Mouse (Mus musculus) myocyte (in vitro differentiated cells): ENCODE measurements at regions not wholly inside any gene's neighbourhood (a gene's known extent, or its start where the extent isn't known, plus 50 kb on each side); places are given as distances from the start of the nearest gene placed in this dataset.

ENCODE experiments used
- H3K27me3 ChIP-seq: one replicate; pipeline ENCODE4 v1.6.1; 2011; ENCODE audit not compliant: control insufficient read depth, insufficient read depth, insufficient read length
- H3K36me3 ChIP-seq: one replicate; pipeline ENCODE4 v1.6.1; 2011; ENCODE audit not compliant: control insufficient read depth, insufficient read depth
- H3K4me2 ChIP-seq: one replicate; pipeline ENCODE4 v1.6.1; 2011; ENCODE audit warnings: low read depth, control low read depth
- H3K4me3 ChIP-seq: one replicate; pipeline ENCODE4 v1.5.1; 2011; ENCODE audit warnings: mild to moderate bottlenecking, control low read depth, moderate library complexity
- H3K79me2 ChIP-seq: one replicate; pipeline ENCODE4 v1.6.1; 2011; ENCODE audit not compliant: control insufficient read depth, insufficient read depth
- H3ac ChIP-seq: one replicate; pipeline ENCODE4 v1.6.1; 2011; ENCODE audit not compliant: control insufficient read depth, insufficient read length
- CEBPB ChIP-seq: IDR thresholded peaks from 2 replicates; pipeline ENCODE4 v1.6.1; 2011; ENCODE audit warnings: mild to moderate bottlenecking, moderate library complexity; ENCODE audit not compliant: poor library complexity, insufficient read depth, severe bottlenecking
- E2F4 ChIP-seq: IDR thresholded peaks from one replicate; pipeline ENCODE4 v1.6.1; 2011; ENCODE audit warnings: mild to moderate bottlenecking, control low read depth, moderate library complexity; ENCODE audit not compliant: insufficient read depth
- MAX ChIP-seq: IDR thresholded peaks from one replicate; pipeline ENCODE4 v1.6.1; 2011; ENCODE audit warnings: low read depth, mild to moderate bottlenecking, control low read depth
- MYOD1 ChIP-seq, 3 experiments: IDR thresholded peaks; one replicate each; pipeline ENCODE4 v1.6.1; 2011; ENCODE audit warnings: control low read depth in 2 of 3, low read depth in 2 of 3, mild to moderate bottlenecking in 2 of 3, moderate library complexity in 1 of 3; ENCODE audit not compliant: insufficient read length in 2 of 3, control insufficient read depth in 1 of 3
- MYOG ChIP-seq, 3 experiments: IDR thresholded peaks; one replicate each; pipeline ENCODE4 v1.6.1; 2011; ENCODE audit warnings: control low read depth in 2 of 3, low read depth in 2 of 3, mild to moderate bottlenecking in 2 of 3; ENCODE audit not compliant: insufficient read length in 2 of 3, control insufficient read depth in 1 of 3, insufficient read depth in 1 of 3
- POLR2A ChIP-seq: IDR thresholded peaks from one replicate; pipeline ENCODE4 v1.6.1; 2011; ENCODE audit warnings: low read depth, mild to moderate bottlenecking, control low read depth, moderate library complexity; ENCODE audit not compliant: insufficient read length
- POLR2AphosphoS2 ChIP-seq: IDR thresholded peaks from one replicate; pipeline ENCODE4 v1.6.1; 2011; ENCODE audit warnings: low read depth, control low read depth; ENCODE audit not compliant: insufficient read length
- REST ChIP-seq: IDR thresholded peaks from one replicate; pipeline ENCODE4 v1.6.1; 2011; ENCODE audit warnings: mild to moderate bottlenecking, control low read depth, moderate library complexity; ENCODE audit not compliant: insufficient read depth, insufficient read length
- SRF ChIP-seq: IDR thresholded peaks from one replicate; pipeline ENCODE4 v1.6.1; 2011; ENCODE audit warnings: low read depth; ENCODE audit not compliant: control insufficient read depth, insufficient read length
- TCF12 ChIP-seq: IDR thresholded peaks from one replicate; pipeline ENCODE4 v1.6.1; 2011; ENCODE audit warnings: mild to moderate bottlenecking, control low read depth; ENCODE audit not compliant: poor library complexity, insufficient read depth, severe bottlenecking
- TCF3 ChIP-seq: IDR thresholded peaks from one replicate; pipeline ENCODE4 v1.6.1; 2011; ENCODE audit warnings: low read depth, control low read depth; ENCODE audit not compliant: insufficient read length
- USF1 ChIP-seq: IDR thresholded peaks from one replicate; pipeline ENCODE4 v1.6.1; 2011; ENCODE audit warnings: low read depth, mild to moderate bottlenecking, control low read depth, moderate library complexity

DNA sequence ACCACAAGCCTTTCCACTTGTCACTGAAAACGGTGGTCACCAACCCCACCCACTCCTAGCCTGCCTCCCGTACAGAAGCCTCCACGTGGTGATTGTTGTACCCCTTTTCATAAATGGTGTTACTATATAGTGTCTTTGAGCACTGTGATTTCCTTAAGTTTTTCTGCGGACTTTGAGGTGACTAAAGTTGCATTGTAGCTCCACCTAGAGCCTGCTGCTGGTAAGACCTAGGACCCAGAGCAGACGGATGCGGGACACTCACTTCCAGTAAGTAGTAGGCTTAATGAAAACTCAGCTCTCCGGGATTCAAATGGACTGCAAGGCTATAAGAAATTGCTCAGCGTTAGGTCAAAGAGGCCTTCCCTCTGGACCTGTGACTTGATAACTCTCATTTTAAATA lies 166.7 kb downstream of the Sptssa start:
- Histone ChIP-seq H3K36me3 (no peaks in the 10 kb centered on the region), H3K4me2 (no peak overlapping the region), H3K79me2 (no peaks in the 10 kb centered on the region), H3K4me3 (no peak overlapping the region), H3K27me3 (no peaks in the 10 kb centered on the region), H3ac (no peak overlapping the region)
- TF ChIP-seq POLR2AphosphoS2, result no peak
- TF ChIP-seq POLR2A, result no peak
- TF ChIP-seq USF1, result no peak
- no peak for TF ChIP-seq TCF12
- no peak for TF ChIP-seq MYOD1 (IDR thresholded peaks at IDR 0.05; ENCODE audit: control insufficient read depth in 1 of 3, insufficient read length in 2 of 3, low read depth in 2 of 3)
- no peak for TF ChIP-seq MAX
- TF ChIP-seq TCF3, result no peak
- TF ChIP-seq CEBPB, result no peak
- no peak for TF ChIP-seq REST

DNA sequence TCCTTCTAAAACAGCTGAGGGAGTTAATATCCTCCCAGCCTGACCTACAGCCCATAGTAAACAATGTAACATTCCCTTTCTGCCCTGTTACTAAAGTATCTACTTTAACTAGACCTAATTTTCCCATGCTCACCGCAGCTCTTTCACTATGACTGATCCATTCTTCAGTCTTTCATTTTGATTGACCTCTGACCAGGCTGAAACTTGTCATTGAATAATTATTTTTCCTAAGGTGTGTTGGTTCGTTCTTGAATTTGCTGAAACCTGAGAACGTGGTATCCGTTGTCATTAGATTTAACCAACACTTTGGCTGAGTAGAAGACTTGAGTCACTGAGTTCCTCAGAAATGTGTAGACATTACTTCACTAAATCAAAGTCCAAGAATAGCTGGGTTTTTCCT lies 168.7 kb downstream of the Sptssa start:
- H3K27me3 ChIP-seq, result no peaks in the 10 kb centered on the region
- no peak overlapping the region for H3ac ChIP-seq
- no peak overlapping the region for H3K4me2 ChIP-seq
- no peaks in the 10 kb centered on the region for H3K79me2 ChIP-seq
- H3K4me3 ChIP-seq, result no peak overlapping the region
- TF ChIP-seq MYOG (IDR thresholded peaks at IDR 0.05; ENCODE audit: control insufficient read depth in 1 of 3, insufficient read depth in 1 of 3, insufficient read length in 2 of 3, low read depth in 2 of 3) (no peak), POLR2AphosphoS2 (no peak), E2F4 (no peak), USF1 (no peak), MYOD1 (IDR thresholded peaks at IDR 0.05; ENCODE audit: control insufficient read depth in 1 of 3, insufficient read length in 2 of 3, low read depth in 2 of 3) (no peak), REST (no peak), POLR2A (no peak), MAX (no peak), TCF12 (no peak), SRF (no peak), TCF3 (no peak), CEBPB (no peak)
- no peaks in the 10 kb centered on the region for H3K36me3 ChIP-seq

DNA sequence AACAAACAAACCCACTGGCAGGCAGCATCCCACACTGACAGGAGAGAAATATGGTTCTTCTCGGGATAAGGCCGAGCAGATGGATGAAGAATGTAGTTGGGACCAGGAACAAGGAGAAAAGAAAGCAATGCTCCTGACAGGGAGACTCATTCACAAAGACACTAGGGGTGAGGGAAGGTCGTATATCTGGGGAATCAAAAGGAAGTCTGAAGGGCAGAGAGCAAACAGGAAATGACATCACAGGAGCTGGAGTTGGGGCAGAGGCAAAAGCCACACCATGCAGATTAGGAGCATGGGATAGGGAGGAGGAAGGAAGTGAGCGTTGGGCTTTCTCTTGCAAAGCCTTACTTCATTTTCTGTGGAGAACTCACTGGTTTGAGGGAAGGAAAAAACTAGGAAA lies 174.4 kb downstream of the Sptssa start:
- no peaks in the 10 kb centered on the region for H3K27me3 ChIP-seq
- no peak overlapping the region for H3ac ChIP-seq
- no peak for TF ChIP-seq POLR2AphosphoS2
- no peaks in the 10 kb centered on the region for H3K79me2 ChIP-seq
- H3K4me2 ChIP-seq, result no peak overlapping the region
- no peaks in the 10 kb centered on the region for H3K36me3 ChIP-seq
- no peak overlapping the region for H3K4me3 ChIP-seq

DNA sequence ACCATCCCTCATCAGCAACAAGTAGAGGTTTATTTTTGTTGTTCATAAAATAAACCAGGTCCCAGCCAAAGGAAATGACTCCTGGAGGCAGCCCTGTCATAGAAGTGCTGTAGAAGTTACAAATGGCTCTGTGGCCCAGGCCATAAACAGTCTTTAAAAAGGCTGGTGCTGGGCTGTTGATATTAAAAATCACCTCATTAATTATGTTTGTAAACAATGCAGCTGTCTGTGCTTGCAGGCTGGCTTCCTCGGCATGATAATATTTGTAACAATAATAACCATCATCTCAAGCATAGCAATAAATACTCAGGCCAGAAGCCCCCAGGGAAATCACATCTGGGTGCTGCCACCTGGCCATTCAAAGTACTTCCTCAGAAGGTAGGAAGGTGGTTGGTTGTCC lies 176.5 kb downstream of the Sptssa start:
- Histone ChIP-seq H3K4me2 (no peak overlapping the region), H3ac (no peak overlapping the region), H3K36me3 (no peaks in the 10 kb centered on the region), H3K79me2 (no peaks in the 10 kb centered on the region), H3K27me3 (no peaks in the 10 kb centered on the region), H3K4me3 (no peak overlapping the region)
- TF ChIP-seq POLR2A, result no peak
- no peak for TF ChIP-seq CEBPB
- no peak for TF ChIP-seq TCF12
- no peak for TF ChIP-seq TCF3
- TF ChIP-seq MAX, result no peak
- TF ChIP-seq MYOD1 (IDR thresholded peaks at IDR 0.05; ENCODE audit: control insufficient read depth in 1 of 3, insufficient read length in 2 of 3, low read depth in 2 of 3), result no peak
- no peak for TF ChIP-seq E2F4
- TF ChIP-seq POLR2AphosphoS2, result no peak
- no peak for TF ChIP-seq USF1
- no peak for TF ChIP-seq SRF
- no peak for TF ChIP-seq REST
- TF ChIP-seq MYOG (IDR thresholded peaks at IDR 0.05; ENCODE audit: control insufficient read depth in 1 of 3, insufficient read depth in 1 of 3, insufficient read length in 2 of 3, low read depth in 2 of 3), result no peak

DNA sequence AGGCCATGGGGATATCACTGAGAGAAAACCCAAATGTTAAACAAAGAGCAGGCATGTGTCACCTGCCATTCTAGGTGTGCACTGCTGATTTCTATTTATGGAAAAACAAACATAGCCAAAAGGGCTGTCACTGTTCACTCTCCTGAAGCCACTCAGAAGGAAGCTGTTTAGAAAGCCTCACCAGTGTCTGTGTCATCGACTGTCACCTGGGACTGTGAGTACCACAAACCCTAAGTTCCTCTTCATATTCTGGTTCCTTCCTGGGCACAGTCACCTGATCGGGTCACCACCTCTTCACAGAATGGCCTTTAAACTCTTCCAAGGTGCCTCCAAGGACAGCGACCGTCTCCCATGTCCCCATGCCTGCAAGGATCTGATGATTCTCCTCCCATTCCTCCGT lies 183.5 kb downstream of the Sptssa start:
- Histone ChIP-seq H3K27me3 (no peaks in the 10 kb centered on the region), H3K79me2 (no peaks in the 10 kb centered on the region), H3K4me2 (no peak overlapping the region), H3K4me3 (no peak overlapping the region), H3K36me3 (no peaks in the 10 kb centered on the region), H3ac (no peak overlapping the region)
- no peak for TF ChIP-seq TCF3
- no peak for TF ChIP-seq E2F4
- TF ChIP-seq POLR2A, result no peak
- no peak for TF ChIP-seq CEBPB
- no peak for TF ChIP-seq REST
- no peak for TF ChIP-seq SRF
- no peak for TF ChIP-seq MYOD1 (IDR thresholded peaks at IDR 0.05; ENCODE audit: control insufficient read depth in 1 of 3, insufficient read length in 2 of 3, low read depth in 2 of 3)
- no peak for TF ChIP-seq TCF12
- TF ChIP-seq MAX, result no peak
- TF ChIP-seq USF1, result no peak
- TF ChIP-seq MYOG (IDR thresholded peaks at IDR 0.05; ENCODE audit: control insufficient read depth in 1 of 3, insufficient read depth in 1 of 3, insufficient read length in 2 of 3, low read depth in 2 of 3), result no peak
- TF ChIP-seq POLR2AphosphoS2, result no peak
